Mouse (Mus musculus) liver, adult 2 months (tissue): ENCODE results near the gene Stra8.

ENCODE experiments used
- CTCF ChIP-seq: fragments of 200-500 bp; IDR thresholded peaks from 2 replicates; pipeline ENCODE4 v1.5.1; 2011; ENCODE audit warnings: low read depth, low read length, control low read depth
- POLR2A ChIP-seq: fragments of 200-500 bp; IDR thresholded peaks from 2 replicates; pipeline ENCODE4 v1.6.1; 2011; ENCODE audit warnings: low read length, control low read depth; ENCODE audit not compliant: insufficient read depth; ENCODE audit errors: extremely low read depth

GRCm38 (mm10) chr6:34948461-34948860 lies 28.5 kb downstream of the Stra8 start:
- TF ChIP-seq CTCF = no peak
- no peak for TF ChIP-seq POLR2A
